Mouse (Mus musculus): ENCODE measurements around the gene Fbxl18.

Gene Fbxl18

GRCm38 (mm10) chr5:142826131-142826530 is 69.1 kb downstream of the Fbxl18 start:
- intact Hi-C loops (cut with DNase I), result no loop called here

- intact Hi-C loops (cut with DNase I), result no loop called here
Observed at GRCm38 (mm10) chr5:142825665-142826064, 69.6 kb downstream of the Fbxl18 start.

- intact Hi-C loops (cut with DNase I), result no loop called here
Observed at GRCm38 (mm10) chr5:142824091-142824490, 71.1 kb downstream of the Fbxl18 start.

- intact Hi-C loops (cut with DNase I), result no loop called here
Observed at GRCm38 (mm10) chr5:142823096-142824062, 71.8 kb downstream of the Fbxl18 start.

DNA sequence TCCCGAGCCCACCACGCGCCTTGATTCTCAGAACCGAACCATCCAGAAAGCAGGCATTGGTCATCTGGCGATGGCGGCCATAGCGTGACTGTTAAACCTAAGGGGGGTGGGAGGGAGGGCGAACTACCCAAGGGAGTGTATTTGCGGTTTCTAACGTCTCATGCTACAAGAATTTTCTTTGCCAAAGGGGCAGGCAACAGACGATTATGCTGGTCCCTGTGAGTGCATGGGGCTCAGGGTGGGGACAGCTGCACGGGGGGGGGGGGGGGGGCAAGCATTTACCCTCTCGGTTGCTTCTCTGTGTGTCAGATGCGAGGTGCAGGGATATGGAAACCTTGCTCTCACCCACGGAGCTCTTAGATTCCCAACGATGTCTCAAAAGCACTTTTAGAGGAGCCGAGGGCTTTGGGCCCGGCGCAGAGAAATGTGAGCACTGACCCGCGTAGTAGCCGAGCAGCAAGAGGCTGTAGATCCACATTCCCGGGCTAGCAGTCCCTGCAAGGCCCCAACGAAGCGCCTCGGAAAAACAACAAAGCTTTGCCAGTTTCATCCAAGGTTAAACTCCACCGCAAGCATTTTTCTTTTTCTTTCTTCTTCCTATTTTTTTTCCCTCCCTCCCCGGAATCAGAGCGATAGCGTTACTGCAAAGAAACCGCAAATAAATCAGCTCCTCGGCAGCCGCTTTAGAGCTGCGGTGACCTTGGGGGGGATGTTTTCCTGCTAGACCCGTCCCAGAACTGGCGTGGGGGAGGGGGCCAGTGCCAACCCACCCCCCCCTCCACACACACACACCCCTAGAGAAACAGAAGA is 72.7 kb downstream of the Fbxl18 start:
- intact Hi-C loops (cut with DNase I), result no loop called here

DNA sequence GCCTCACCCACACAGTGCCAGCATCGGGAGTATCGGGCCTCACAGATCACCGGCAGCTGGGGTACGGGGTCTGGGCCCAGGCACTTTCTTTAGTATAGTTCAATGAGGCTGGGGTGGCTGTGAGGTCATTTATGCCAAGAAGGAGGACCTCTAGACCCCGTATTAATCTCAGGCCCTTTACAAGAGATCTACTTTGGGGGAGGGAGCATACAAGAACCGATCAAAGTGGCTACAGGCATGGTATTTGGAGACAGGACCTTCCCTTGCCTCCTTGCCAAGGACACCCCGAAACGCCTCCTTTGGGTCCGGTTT is 73.3 kb downstream of the Fbxl18 start:
- intact Hi-C loops (cut with DNase I), result no loop called here

- intact Hi-C loops (cut with DNase I), result no loop called here
Observed at GRCm38 (mm10) chr5:142821266-142821973, 73.8 kb downstream of the Fbxl18 start.

DNA sequence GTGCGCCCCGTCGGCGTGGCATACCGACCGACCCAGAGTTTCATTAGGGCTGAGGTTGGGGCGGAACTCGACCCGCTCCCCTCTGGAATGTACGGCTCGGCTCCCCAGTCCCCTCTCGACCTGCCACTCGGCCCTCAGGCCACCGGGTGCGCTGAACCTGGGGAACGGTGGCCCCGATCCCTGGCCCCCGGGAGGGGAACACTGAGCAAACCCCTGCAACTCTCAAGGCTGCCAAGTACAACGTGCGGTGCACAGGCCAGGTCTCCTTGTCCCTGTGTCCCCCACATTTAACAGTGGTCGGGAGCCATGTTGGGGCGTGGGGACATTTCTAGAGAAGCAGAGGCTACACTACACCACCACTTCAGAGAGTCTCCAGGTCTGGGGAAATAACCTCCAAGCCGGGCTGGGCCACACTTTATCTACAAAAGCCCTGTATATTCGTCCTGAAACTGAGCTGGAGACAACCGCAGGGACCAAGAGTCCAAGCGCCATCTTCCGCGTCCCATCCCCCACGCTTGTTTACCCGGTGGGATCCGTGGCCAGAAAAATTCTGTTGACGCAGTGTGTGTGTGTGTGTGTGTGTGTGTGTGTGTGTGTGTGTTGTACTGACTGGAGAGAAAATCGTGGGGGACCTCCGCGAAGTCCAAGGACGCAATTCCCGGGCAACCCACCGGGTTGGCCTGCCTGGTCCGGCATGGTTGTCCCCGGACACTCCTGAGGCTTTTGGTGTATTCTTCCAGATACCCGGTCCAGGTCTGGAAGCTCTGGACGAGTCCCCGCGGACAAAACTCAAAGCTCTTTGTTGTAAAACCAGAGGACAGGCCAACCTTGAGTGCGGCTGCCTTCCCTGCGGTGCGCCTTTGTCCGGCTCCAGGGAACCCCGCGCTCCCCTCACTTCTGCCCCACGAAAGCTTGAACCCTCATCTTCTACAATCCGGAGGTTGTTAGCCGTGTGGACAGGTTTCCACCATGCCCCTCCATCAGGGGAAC is 74.7 kb downstream of the Fbxl18 start:
- intact Hi-C loops (cut with DNase I), result no loop called here

DNA sequence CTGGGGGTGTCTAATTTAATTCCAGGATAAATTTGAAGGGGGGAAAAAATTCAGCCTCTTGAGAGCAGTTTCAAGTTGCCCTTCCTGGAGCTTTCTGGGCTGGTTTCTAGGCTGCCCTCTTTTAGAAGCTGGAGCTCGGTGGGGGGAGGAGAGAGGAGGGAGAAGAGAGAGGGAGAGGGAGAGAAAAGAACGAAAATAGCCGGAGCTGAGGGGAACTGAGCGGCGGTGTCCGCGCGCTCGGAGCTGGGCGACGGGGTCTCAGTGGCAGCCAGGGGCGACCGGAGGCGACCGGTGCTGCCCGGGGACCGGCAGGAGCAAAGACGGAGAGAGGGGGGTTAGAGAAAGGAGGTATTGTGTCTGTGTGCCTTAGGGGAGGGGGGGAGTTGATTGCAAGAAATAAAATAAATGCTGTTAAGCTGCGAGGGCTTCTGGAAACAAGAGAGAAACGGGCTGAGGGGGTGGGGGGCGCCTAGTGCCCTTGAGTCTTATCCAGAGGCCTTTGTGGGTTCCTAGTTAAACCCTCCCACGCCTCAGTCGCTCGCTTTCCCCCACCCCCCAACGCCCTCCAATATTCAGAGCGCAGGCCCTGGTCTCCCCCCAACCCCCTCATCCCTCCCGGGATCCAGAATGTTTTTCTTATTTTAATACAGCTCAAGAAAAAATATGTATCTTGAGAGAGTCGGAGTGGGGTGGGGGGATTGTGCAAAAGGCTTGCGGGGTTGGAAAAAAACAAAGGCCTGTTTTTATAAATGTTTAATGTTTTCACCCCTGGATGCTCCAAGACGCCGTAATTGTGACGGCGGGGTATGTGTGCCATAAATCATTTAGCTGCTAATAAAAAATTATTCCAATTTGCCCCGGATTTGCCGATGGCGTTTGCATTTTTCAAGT is 75.6 kb downstream of the Fbxl18 start:
- intact Hi-C loops (cut with DNase I), result no loop called here

DNA sequence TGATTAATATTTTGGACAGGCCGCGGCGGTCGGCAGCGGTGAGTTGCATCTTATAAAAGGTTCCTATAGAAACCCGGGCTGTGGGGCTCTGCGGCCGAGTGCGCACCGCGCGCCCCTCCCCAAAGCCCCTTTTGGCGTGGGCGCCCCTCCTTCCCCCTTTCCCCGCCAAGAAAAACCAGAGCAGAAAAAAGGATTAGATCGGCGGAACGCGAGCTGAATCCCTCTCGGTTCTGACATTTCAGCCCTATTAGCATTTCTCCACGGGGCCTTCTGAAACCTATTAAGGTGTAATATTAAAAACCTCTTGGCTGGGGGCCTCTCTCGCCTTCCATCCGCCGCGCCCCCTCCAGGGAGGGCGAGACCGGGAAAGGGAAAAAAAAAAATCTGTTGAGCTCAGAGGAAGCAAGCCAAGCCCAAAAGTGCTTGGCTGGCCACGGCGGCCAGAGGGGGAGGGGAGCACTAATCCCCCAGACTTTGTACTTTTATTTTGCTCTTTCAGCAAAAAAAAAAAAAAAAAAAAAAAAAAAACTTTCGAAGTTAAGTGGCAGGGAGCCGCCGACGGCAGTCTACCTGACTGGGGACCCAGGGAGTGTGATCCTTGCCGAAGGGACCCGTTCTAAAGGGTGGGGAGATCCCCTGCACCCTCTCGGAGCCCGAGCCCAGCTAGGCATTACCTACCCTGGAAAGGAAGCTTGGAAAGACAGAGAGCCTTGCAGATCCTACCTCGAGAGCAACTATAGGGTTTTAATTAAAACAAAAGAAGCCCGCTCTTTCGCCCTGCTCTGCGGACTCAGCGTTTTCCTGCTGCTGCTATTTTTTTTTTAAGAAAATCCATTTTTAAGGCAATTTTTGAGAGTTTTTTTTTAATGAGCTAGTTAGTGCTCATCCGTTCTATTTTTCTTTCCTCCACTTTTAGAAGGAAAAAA is 76.5 kb downstream of the Fbxl18 start:
- intact Hi-C loops (cut with DNase I), result no loop called here

GRCm38 (mm10) chr5:142817524-142818434 is 77.4 kb downstream of the Fbxl18 start, which contains the start of gene Tnrc18:
Gene Tnrc18 (minus strand): TSS chr5:142817662.
- intact Hi-C loops (cut with DNase I), result no loop called here

Measured in adrenal gland (tissue).